Mouse (Mus musculus): ENCODE results near the gene Adprm. TPM values are rescaled to one million over a fixed set of nuclear protein-coding genes. Genes with fewer than 3 reads are reported as not detected.
"Not testable (repeated sequence)": the region's sequence is repeated elsewhere in the genome, so short reads cannot be mapped to it uniquely, and the experiment has no call there.

Gene Adprm
- polyA plus RNA-seq, 1 experiment, result 30.6 TPM

GRCm38 (mm10) chr11:67094470-67094869 lies 42.1 kb upstream of the Adprm start:
- no peaks in the 10 kb centered on the region for H3K9me3 ChIP-seq (replicated peaks; ENCODE audit: control insufficient read depth, insufficient read depth, low read length, poor library complexity, severe bottlenecking)
- H3K27me3 ChIP-seq (ENCODE audit: control insufficient read depth, insufficient read depth, low read length, poor library complexity, severe bottlenecking), result no peaks in the 10 kb centered on the region
- H3K9ac ChIP-seq (ENCODE audit: low read depth, poor library complexity, severe bottlenecking), result no peak overlapping the region
- no peak overlapping the region for H3K27ac ChIP-seq (ENCODE audit: insufficient read depth, low read length)
- no peaks in the 10 kb centered on the region for H3K36me3 ChIP-seq (ENCODE audit: control insufficient read depth, insufficient read depth, low read length, poor library complexity, severe bottlenecking)
- H3K4me3 ChIP-seq (ENCODE audit: low read depth, low read length), result peak overlapping the region; percentile 13
- no peak for TF ChIP-seq CTCF (IDR thresholded peaks at IDR 0.05; ENCODE audit: low read depth, low read length)
- no peak for TF ChIP-seq EP300 (IDR thresholded peaks at IDR 0.05; ENCODE audit: insufficient read depth, low read depth, low read length)
- no peak for TF ChIP-seq POLR2A (IDR thresholded peaks at IDR 0.05; ENCODE audit: insufficient read depth, low read length)
- no peaks in the 10 kb centered on the region for H3K4me1 ChIP-seq (ENCODE audit: control insufficient read depth, insufficient read depth, low read length)

DNA sequence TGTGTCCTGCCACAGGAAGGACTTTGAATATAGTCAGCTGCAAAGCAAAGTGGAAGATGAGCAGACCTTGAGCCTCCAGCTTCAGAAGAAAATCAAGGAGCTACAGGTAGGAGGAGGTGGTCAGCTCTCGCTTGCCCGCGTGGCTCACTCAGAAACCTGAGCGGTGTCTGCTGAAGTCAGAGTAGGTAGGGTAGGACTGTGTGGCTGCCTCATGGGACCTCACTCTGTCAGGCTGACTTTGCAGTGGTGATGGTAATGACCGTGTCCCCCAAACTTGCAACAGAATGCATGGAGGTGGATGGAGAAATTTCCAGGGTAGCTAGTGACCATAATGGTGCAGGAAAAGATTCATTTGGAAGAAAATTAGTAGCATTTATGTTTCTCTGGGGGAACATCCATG lies 41.3 kb upstream of the Adprm start:
- H3K4me1 ChIP-seq (ENCODE audit: control insufficient read depth, insufficient read depth, low read length), result no peaks in the 10 kb centered on the region
- H3K9me3 ChIP-seq (replicated peaks; ENCODE audit: control insufficient read depth, insufficient read depth, low read length, poor library complexity, severe bottlenecking), result no peaks in the 10 kb centered on the region
- TF ChIP-seq EP300 (IDR thresholded peaks at IDR 0.05; ENCODE audit: insufficient read depth, low read depth, low read length) (no peak), CTCF (IDR thresholded peaks at IDR 0.05; ENCODE audit: low read depth, low read length) (no peak)
- no peaks in the 10 kb centered on the region for H3K27me3 ChIP-seq (ENCODE audit: control insufficient read depth, insufficient read depth, low read length, poor library complexity, severe bottlenecking)
- no peak overlapping the region for H3K27ac ChIP-seq (ENCODE audit: insufficient read depth, low read length)
- no peak overlapping the region for H3K4me3 ChIP-seq (ENCODE audit: low read depth, low read length)
- H3K36me3 ChIP-seq (ENCODE audit: control insufficient read depth, insufficient read depth, low read length, poor library complexity, severe bottlenecking), result no peaks in the 10 kb centered on the region
- H3K9ac ChIP-seq (ENCODE audit: low read depth, poor library complexity, severe bottlenecking), result no peak overlapping the region

DNA sequence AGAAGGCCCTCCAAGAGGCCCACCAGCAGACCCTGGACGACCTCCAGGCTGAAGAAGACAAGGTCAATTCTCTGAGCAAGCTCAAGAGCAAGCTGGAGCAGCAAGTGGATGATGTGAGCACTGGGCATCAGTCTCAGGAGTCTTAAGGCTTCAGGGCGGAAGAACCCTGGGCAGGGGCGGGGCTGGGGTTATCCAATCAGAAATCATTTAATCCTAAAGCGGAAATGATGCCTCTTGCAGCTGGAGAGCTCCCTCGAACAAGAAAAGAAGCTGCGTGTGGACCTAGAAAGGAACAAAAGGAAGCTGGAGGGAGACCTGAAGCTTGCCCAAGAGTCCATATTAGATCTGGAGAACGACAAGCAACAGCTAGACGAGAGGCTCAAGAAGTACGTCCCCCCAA lies 40.8 kb upstream of the Adprm start:
- Histone ChIP-seq H3K4me1 (ENCODE audit: control insufficient read depth, insufficient read depth, low read length) (no peaks in the 10 kb centered on the region), H3K9ac (ENCODE audit: low read depth, poor library complexity, severe bottlenecking) (no peak overlapping the region), H3K9me3 (replicated peaks; ENCODE audit: control insufficient read depth, insufficient read depth, low read length, poor library complexity, severe bottlenecking) (no peaks in the 10 kb centered on the region), H3K27me3 (ENCODE audit: control insufficient read depth, insufficient read depth, low read length, poor library complexity, severe bottlenecking) (no peaks in the 10 kb centered on the region), H3K36me3 (ENCODE audit: control insufficient read depth, insufficient read depth, low read length, poor library complexity, severe bottlenecking) (no peaks in the 10 kb centered on the region), H3K4me3 (ENCODE audit: low read depth, low read length) (no peak overlapping the region), H3K27ac (ENCODE audit: insufficient read depth, low read length) (no peak overlapping the region)
- no peak for TF ChIP-seq EP300 (IDR thresholded peaks at IDR 0.05; ENCODE audit: insufficient read depth, low read depth, low read length)
- no peak for TF ChIP-seq CTCF (IDR thresholded peaks at IDR 0.05; ENCODE audit: low read depth, low read length)
- no peak for TF ChIP-seq POLR2A (IDR thresholded peaks at IDR 0.05; ENCODE audit: insufficient read depth, low read length)

DNA sequence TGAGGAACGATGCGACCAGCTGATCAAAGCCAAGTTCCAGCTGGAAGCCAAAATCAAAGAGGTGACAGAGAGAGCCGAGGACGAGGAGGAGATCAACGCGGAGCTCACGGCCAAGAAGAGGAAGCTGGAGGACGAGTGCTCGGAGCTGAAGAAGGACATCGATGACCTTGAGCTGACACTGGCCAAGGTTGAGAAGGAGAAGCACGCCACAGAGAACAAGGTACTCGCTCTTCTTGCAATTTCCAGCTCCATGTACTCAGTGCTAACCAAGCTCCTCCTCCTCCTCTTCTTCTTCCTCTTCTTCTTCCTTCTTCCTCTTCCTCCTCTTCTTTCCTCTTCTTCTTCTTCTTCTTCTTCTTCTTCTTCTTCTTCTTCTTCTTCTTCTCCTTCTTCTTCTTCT lies 40.0 kb upstream of the Adprm start:
- not testable (repeated sequence) for H3K4me3 ChIP-seq (ENCODE audit: low read depth, low read length); H3K9ac ChIP-seq (ENCODE audit: low read depth, poor library complexity, severe bottlenecking); H3K9me3 ChIP-seq (replicated peaks; ENCODE audit: control insufficient read depth, insufficient read depth, low read length, poor library complexity, severe bottlenecking); H3K27ac ChIP-seq (ENCODE audit: insufficient read depth, low read length); H3K4me1 ChIP-seq (ENCODE audit: control insufficient read depth, insufficient read depth, low read length); H3K27me3 ChIP-seq (ENCODE audit: control insufficient read depth, insufficient read depth, low read length, poor library complexity, severe bottlenecking); H3K36me3 ChIP-seq (ENCODE audit: control insufficient read depth, insufficient read depth, low read length, poor library complexity, severe bottlenecking)

GRCm38 (mm10) chr11:67087225-67087624 lies 34.8 kb upstream of the Adprm start:
- no peak overlapping the region for H3K27ac ChIP-seq (ENCODE audit: insufficient read depth, low read length)
- no peak overlapping the region for H3K4me3 ChIP-seq (ENCODE audit: low read depth, low read length)
- H3K9me3 ChIP-seq (replicated peaks; ENCODE audit: control insufficient read depth, insufficient read depth, low read length, poor library complexity, severe bottlenecking), result no peaks in the 10 kb centered on the region
- H3K4me1 ChIP-seq (ENCODE audit: control insufficient read depth, insufficient read depth, low read length), result no peaks in the 10 kb centered on the region
- no peak overlapping the region for H3K9ac ChIP-seq (ENCODE audit: low read depth, poor library complexity, severe bottlenecking)
- H3K27me3 ChIP-seq (ENCODE audit: control insufficient read depth, insufficient read depth, low read length, poor library complexity, severe bottlenecking), result no peaks in the 10 kb centered on the region
- TF ChIP-seq POLR2A (IDR thresholded peaks at IDR 0.05; ENCODE audit: insufficient read depth, low read length) (no peak), EP300 (IDR thresholded peaks at IDR 0.05; ENCODE audit: insufficient read depth, low read depth, low read length) (no peak), CTCF (IDR thresholded peaks at IDR 0.05; ENCODE audit: low read depth, low read length) (no peak)
- H3K36me3 ChIP-seq (ENCODE audit: control insufficient read depth, insufficient read depth, low read length, poor library complexity, severe bottlenecking), result no peaks in the 10 kb centered on the region

DNA sequence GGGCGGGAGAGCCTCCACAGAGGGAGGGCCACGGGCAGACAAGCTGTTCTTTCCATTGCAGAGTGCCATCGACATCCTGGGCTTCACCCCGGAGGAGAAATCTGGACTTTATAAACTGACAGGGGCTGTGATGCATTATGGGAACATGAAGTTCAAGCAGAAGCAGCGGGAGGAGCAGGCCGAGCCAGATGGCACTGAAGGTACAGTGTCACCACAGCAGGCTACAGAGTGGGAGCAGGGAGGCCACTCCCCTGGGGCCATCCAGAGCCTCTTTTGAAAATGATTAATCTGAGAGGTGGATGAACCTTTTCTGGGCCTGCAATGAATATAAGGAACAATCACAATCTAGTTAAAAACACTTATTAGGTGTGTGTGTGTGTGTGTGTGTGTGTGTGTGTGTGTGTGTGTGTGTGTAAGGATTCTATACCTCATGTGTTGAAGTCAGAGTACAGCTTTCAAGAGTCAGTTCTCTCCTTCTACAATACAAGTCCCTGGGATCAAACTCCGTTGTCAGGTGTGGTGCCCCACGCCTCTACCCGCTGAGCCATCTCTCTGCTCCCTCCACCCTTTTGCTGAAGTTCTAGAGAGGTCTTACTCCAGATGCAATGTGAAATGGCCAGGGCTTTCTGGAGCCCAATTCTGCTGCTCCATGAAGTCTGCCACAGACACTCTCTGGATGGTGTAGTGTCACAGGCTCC lies 34.2 kb upstream of the Adprm start:
- no peaks in the 10 kb centered on the region for H3K27me3 ChIP-seq (ENCODE audit: control insufficient read depth, insufficient read depth, low read length, poor library complexity, severe bottlenecking)
- no peak overlapping the region for H3K9ac ChIP-seq (ENCODE audit: low read depth, poor library complexity, severe bottlenecking)
- no peaks in the 10 kb centered on the region for H3K4me1 ChIP-seq (ENCODE audit: control insufficient read depth, insufficient read depth, low read length)
- no peak overlapping the region for H3K27ac ChIP-seq (ENCODE audit: insufficient read depth, low read length)
- H3K4me3 ChIP-seq (ENCODE audit: low read depth, low read length), result no peak overlapping the region
- H3K36me3 ChIP-seq (ENCODE audit: control insufficient read depth, insufficient read depth, low read length, poor library complexity, severe bottlenecking), result no peaks in the 10 kb centered on the region
- no peaks in the 10 kb centered on the region for H3K9me3 ChIP-seq (replicated peaks; ENCODE audit: control insufficient read depth, insufficient read depth, low read length, poor library complexity, severe bottlenecking)
- TF ChIP-seq POLR2A (IDR thresholded peaks at IDR 0.05; ENCODE audit: insufficient read depth, low read length), result no peak
- TF ChIP-seq CTCF (IDR thresholded peaks at IDR 0.05; ENCODE audit: low read depth, low read length), result no peak
- no peak for TF ChIP-seq EP300 (IDR thresholded peaks at IDR 0.05; ENCODE audit: insufficient read depth, low read depth, low read length)

Data from ES-Bruce4 (cell line).